Mouse (Mus musculus) limb, embryonic 14.5 days (tissue): Measurements from ENCODE around the gene Agap1. TPM values are rescaled to one million over a fixed set of nuclear protein-coding genes. Genes with fewer than 3 reads are reported as not detected.
A peak's percentile ranks its signal among the peaks of the same experiment; 100 is the strongest.

Experiments
- ATAC-seq: fragments of 200-750 bp; cut with Nextera tagmentation; 2 replicates; pipeline ENCODE4 v1.8.0; 2017; ENCODE audit warnings: low read depth, moderate number of reproducible peaks, moderate TSS enrichment; ENCODE audit not compliant: low FRiP score
- DNase-seq: peaks from one replicate; pipeline ENCODE4 v3.0.0-alpha.2; 2015; ENCODE audit warnings: low spot score
- H3K27ac ChIP-seq: fragments of 300-500 bp; sonication (generic); replicated peaks from 2 replicates; pipeline ENCODE4 v1.5.1; 2014; ENCODE audit warnings: low read depth, mild to moderate bottlenecking, low read length, moderate library complexity, mixed read lengths
- H3K27me3 ChIP-seq: fragments of 300-500 bp; sonication (generic); 2 replicates; pipeline ENCODE4 v1.6.1; 2014; ENCODE audit warnings: low read length, mixed read lengths; ENCODE audit not compliant: control insufficient read depth, insufficient read depth
- H3K36me3 ChIP-seq: fragments of 300-500 bp; sonication (generic); 2 replicates; pipeline ENCODE4 v1.6.1; 2014; ENCODE audit warnings: mild to moderate bottlenecking, low read length, moderate library complexity, mixed read lengths; ENCODE audit not compliant: control insufficient read depth, insufficient read depth
- H3K4me1 ChIP-seq: fragments of 300-500 bp; sonication (generic); 2 replicates; pipeline ENCODE4 v1.6.1; 2014; ENCODE audit warnings: antibody characterized with exemption, low read length, mixed read lengths; ENCODE audit not compliant: control insufficient read depth, insufficient read depth
- H3K4me2 ChIP-seq: fragments of 300-500 bp; sonication (generic); replicated peaks from 2 replicates; pipeline ENCODE4 v1.6.1; 2014; ENCODE audit warnings: low read depth, mild to moderate bottlenecking, low read length, moderate library complexity; ENCODE audit not compliant: severe bottlenecking
- H3K4me3 ChIP-seq: fragments of 300-500 bp; sonication (generic); replicated peaks from 2 replicates; pipeline ENCODE4 v1.5.1; 2014; ENCODE audit warnings: low read length
- H3K9ac ChIP-seq: fragments of 300-500 bp; sonication (generic); 2 replicates; pipeline ENCODE4 v1.6.1; 2014; ENCODE audit warnings: mild to moderate bottlenecking, low read depth, low read length, moderate library complexity; ENCODE audit not compliant: severe bottlenecking
- H3K9me3 ChIP-seq: fragments of 300-500 bp; sonication (generic); 2 replicates; pipeline ENCODE4 v1.6.1; 2016; ENCODE audit warnings: low read length; ENCODE audit not compliant: control insufficient read depth
- POLR2A ChIP-seq: fragments of 200-500 bp; IDR thresholded peaks from 2 replicates; pipeline ENCODE4 v1.8.0; 2012; ENCODE audit warnings: inconsistent platforms, mild to moderate bottlenecking, moderate library complexity, borderline replicate concordance; ENCODE audit not compliant: insufficient read depth, insufficient read length; ENCODE audit errors: extremely low read depth
- WGBS: fragments of 180-500 bp; shearing (Covaris S2); extraction: QIAGEN DNeasy Blood & Tissue Kit; methylation state at CpG from one replicate; pipeline ENCODE4 v1.1.7; 2014; 5-methylcytosine and 5-hydroxymethylcytosine counted together
- polyA plus RNA-seq, 2 experiments: library from polyadenylated mRNA; depleted of rRNA in 1 of 2; stranded (reverse) in 1 of 2; unstranded in 1 of 2; fragments of >200 nt; fragmentation: Nextera tagmentation in 1 of 2; extraction: Ambion mirVana in 1 of 2; gene quantifications; 2 replicates each; pipeline versions ENCODE4 v1.2.1 to v1.2.3; 2012 to 2014

Agap1 gene
- polyA plus RNA-seq, 2 experiments, result 16.2 to 19.5 TPM

DNA sequence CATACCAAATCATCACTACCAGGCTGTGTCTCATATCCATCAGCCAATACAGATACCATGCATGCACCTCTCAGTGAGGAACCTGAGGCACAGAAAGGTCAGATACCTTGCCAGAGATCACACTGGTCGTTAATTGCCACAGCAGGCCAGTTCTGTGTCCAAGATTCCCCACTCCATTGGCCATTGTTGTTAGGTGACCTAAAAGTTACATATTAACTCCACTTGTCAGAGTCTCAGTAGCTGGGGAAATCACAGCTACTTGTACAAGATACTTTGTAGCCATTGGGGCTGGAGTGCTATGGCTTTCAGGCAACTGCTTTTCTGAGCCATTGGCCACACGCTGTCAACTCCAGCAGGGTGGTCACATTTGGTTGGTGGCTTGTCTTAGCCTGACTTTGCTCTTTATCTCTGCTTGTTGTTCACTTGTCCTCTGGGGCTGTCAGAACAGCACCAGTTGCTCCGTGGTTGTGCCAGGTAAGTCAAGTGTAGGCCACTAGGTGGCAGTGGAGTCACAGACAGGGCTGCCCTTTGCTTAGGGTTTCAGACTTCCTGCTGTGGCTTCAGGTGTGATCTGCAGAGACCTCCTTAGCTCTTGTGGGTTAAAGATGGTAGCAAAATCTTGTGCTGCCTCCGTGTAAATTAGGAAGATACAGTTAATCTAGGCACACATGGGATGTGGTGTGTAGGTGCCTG lies 191.9 kb downstream of the Agap1 start:
- peaks cover 7% of the 10 kb centered on the region; the same call in 1 of the 2 replicates for H3K36me3 ChIP-seq
- H3K4me2 ChIP-seq, result peak overlapping the region; percentile 38
- 25% methylated on average over 4 of the region's 4 CpGs for WGBS
- DNase-seq, result peak; percentile 67
- H3K27me3 ChIP-seq, result no peaks in the 10 kb centered on the region
- H3K27ac ChIP-seq, result no peak overlapping the region
- H3K4me1 ChIP-seq, result no peaks in the 10 kb centered on the region
- peak overlapping the region; percentile 15 for H3K4me3 ChIP-seq
- ATAC-seq, result peak; percentile 74
- no peaks in the 10 kb centered on the region for H3K9me3 ChIP-seq
- H3K9ac ChIP-seq, result no peak overlapping the region
- TF ChIP-seq POLR2A, result no peak

DNA sequence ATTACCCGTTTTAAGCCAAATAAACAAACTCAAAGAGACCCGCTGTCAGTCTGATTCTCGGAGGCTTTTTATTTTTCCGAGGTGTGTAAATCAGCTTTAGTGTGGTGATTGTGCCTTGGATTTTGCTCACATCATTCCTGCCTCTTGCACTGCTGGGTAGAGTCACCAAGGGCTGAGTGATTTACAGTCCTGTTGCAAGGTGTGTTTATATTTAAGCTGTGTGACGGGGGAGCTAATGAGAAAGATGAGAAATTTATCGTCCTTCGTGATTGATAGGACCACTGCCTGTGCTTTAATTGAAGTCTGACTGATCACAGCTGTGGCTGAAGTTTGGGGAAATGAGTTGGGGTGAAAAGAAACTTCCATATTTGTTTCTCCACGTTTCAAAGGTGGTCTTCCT lies 192.9 kb downstream of the Agap1 start:
- Histone ChIP-seq H3K27ac (no peak overlapping the region), H3K4me3 (no peak overlapping the region), H3K4me2 (peak overlapping the region; percentile 38; the same call in 1 of the 2 replicates), H3K4me1 (no peaks in the 10 kb centered on the region), H3K27me3 (no peaks in the 10 kb centered on the region), H3K9ac (no peak overlapping the region), H3K36me3 (peaks cover 7% of the 10 kb centered on the region; the same call in 1 of the 2 replicates), H3K9me3 (no peaks in the 10 kb centered on the region)
- no peak for ATAC-seq
- no peak for DNase-seq
- 24% methylated on average over 8 of the region's 8 CpGs for WGBS
- TF ChIP-seq POLR2A, result no peak

DNA sequence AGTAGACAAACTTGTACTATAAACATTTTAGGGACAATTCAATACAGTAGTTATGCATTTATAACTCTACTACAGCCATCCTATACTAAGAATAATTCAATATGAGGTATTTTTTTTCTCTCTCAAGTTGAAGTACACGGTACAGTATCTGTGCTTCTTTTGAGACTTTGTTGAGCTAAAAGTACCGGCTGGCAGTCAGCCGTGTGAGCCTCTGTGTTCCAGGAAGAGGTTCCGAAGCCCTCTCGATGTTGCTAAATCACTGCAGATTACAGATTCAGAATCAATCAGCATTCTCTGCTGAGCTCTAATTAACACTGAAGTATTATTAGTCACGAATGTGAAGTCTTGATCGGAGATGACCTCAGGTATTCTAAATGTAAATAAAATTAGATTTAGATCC lies 196.0 kb downstream of the Agap1 start:
- Histone ChIP-seq H3K4me1 (no peaks in the 10 kb centered on the region), H3K36me3 (no peaks in the 10 kb centered on the region), H3K9me3 (no peaks in the 10 kb centered on the region), H3K27me3 (no peaks in the 10 kb centered on the region), H3K27ac (no peak overlapping the region), H3K4me2 (no peak overlapping the region), H3K9ac (no peak overlapping the region), H3K4me3 (no peak overlapping the region)
- WGBS, result 78% methylated on average over 7 of the region's 7 CpGs
- TF ChIP-seq POLR2A, result no peak
- ATAC-seq, result no peak
- no peak for DNase-seq

DNA sequence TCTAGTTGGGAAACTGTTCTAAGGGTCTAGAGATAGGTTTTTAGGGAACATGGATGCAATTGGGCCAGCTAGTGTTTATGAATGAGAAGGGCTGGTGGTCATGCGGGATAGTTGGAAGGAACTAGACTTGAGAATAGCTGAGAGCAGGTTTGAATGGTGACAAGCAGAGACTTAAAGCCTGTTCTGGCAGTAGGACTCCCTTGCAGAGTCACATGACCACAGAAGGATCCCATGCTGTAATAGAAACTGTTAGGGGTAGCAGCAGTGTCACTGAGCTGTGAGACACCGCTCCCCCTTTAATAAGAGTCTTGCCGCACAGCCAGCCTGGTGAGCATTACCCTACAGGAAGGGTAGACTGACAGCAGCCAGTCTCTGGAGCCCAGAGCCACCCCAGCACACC lies 201.6 kb downstream of the Agap1 start:
- no peak for ATAC-seq
- no peaks in the 10 kb centered on the region for H3K27me3 ChIP-seq
- 76% methylated on average over 3 of the region's 3 CpGs for WGBS
- TF ChIP-seq POLR2A, result no peak
- no peak overlapping the region for H3K4me2 ChIP-seq
- H3K9ac ChIP-seq, result no peak overlapping the region
- H3K4me1 ChIP-seq, result peaks cover 10% of the 10 kb centered on the region
- H3K9me3 ChIP-seq, result no peaks in the 10 kb centered on the region
- no peak for DNase-seq
- H3K36me3 ChIP-seq, result no peaks in the 10 kb centered on the region
- H3K4me3 ChIP-seq, result no peak overlapping the region
- no peak overlapping the region for H3K27ac ChIP-seq

DNA sequence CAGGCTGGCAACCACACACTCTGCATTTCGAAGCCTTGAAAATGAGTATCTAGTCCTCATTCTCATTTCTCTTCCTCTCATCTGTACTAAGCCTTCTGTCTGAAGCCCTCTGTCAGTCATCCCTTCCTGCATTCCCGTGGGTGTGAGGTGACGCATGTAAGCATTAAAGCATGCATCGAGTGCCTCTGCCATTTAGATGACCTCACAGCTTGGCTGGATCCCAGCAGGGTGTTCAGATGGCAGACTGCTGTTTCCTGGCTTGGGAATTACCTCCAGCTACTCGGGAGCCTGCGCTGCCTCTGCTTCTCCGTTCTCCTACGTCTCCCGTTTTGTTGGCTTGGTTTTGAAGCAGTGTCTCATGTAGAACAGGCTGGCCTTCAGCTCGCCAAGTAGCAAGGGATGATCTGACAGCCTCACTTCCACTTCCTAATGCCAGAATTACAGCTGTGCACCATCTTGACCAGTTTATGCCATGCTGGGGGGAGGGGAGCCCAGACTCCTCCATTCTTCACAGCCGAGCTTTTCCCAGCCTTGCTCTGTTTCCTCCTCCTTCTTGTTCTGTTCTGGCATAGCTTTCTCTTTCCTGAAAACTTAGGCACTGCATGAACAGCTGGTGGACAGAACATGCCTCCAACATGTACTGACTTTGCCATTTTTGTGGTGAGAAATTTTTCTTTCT lies 202.2 kb downstream of the Agap1 start:
- 0 out of 2 replicates have a peak, but pooled peaks have one; percentile 30 for ATAC-seq
- Histone ChIP-seq H3K4me3 (no peak overlapping the region), H3K27me3 (no peaks in the 10 kb centered on the region), H3K4me1 (peaks cover 10% of the 10 kb centered on the region), H3K4me2 (no peak overlapping the region), H3K27ac (no peak overlapping the region), H3K9me3 (no peaks in the 10 kb centered on the region), H3K9ac (no peak overlapping the region), H3K36me3 (no peaks in the 10 kb centered on the region)
- 27% methylated on average over 11 of the region's 11 CpGs for WGBS
- TF ChIP-seq POLR2A, result no peak
- peak; percentile 76 for DNase-seq
